Mouse (Mus musculus) monocyte, adult 5-6 weeks (primary cell): ENCODE results near the gene Cd33. TPM values are rescaled to one million over a fixed set of nuclear protein-coding genes. Genes with fewer than 3 reads are reported as not detected.

Source experiments
- ATAC-seq: fragments of 153-309, 156-312 bp; replicated peaks from 2 replicates; pipeline ENCODE4 v1.8.0; 2017; ENCODE audit warnings: mild to moderate bottlenecking; ENCODE audit not compliant: low TSS enrichment, insufficient number of reproducible peaks, severe bottlenecking, poor library complexity, low FRiP score
- total RNA-seq: library from RNA; stranded (forward); fragments of 200-1000, 200-491, 200-594 nt; gene quantifications from 3 replicates; pipeline ENCODE4 v1.2.3, GENCODE M21; 2017

Gene Cd33
- total RNA-seq = 2.6 to 12.3 TPM (median 6.2 TPM) in 3 replicates

DNA sequence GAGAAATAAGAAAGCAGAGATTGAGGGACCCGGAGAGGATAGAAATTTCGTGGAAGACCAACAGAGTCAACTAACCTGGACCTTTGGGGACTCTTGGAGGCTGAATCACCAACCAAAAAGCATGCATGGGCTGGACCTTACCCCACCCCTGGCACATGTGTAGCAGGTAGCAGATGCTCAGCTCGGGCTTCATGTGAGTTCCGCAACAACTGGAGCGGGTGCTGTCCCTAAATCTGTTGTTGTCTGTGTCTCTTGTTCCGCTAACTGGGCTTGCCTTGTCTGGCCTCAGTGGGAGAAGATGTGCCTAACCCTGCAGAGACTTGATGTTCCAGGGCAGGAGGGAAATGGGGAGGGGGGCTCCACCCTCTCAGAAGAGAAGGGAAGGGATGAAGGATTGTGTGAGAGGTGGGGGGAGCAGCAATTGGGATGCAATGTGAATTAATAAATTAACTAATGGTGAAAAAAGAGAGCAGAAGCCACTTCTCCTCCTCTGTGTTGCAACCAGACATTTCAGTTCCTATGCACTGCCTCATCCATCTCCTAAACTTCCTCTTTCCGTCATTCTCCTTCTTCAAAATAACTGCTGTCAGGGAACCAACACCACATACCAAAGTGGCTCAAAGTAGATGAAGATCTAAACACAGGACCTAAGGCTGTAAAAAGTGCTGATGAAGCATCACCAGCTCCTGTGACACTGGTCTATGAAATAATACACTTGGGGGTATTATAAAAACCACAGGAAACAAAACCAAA lies at the start of gene Cd33:
Gene Cd33, minus strand, starts transcription at position 204 of the 753 bp plus-strand sequence.
- ATAC-seq = peak; percentile 84

DNA sequence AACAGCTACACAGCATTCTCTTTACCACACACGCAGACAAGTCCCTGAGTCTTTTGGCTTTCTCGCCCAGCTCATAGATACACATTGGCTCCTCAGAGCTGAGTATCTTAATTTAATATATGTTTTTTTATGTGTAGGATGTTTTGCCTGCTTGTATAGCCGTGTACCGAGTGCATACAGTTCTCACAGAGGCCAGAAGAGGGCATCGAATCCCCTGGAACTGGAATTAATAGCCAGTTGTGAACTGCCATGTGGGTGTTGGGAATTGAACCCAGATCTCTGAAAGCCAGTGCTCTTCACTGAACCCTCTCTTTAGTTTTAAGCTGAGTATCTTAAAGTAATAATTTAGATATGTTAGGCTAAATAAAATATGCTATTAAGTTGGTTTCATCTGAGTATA lies 40.6 kb upstream of the Cd33 start:
- no peak for ATAC-seq

DNA sequence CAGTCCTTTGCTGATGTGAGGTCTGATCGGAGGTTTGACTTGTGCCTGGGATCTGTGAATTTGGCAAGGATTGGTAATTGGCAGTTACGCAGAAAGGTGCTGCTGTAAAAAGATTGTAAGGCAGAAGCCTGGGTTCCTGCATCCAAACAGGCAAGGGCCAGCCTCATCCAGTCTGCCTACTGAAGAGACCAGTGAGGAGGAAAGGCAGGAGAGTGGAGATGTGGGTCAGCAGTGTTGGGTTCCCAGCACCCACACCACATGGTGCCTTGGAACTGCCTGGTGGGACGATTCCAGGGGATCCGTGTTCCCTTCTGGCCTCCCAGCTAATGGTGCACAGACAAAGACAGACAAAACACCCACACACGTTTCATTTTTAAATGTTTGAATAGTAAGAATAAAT lies 36.3 kb upstream of the Cd33 start:
- ATAC-seq = no peak

DNA sequence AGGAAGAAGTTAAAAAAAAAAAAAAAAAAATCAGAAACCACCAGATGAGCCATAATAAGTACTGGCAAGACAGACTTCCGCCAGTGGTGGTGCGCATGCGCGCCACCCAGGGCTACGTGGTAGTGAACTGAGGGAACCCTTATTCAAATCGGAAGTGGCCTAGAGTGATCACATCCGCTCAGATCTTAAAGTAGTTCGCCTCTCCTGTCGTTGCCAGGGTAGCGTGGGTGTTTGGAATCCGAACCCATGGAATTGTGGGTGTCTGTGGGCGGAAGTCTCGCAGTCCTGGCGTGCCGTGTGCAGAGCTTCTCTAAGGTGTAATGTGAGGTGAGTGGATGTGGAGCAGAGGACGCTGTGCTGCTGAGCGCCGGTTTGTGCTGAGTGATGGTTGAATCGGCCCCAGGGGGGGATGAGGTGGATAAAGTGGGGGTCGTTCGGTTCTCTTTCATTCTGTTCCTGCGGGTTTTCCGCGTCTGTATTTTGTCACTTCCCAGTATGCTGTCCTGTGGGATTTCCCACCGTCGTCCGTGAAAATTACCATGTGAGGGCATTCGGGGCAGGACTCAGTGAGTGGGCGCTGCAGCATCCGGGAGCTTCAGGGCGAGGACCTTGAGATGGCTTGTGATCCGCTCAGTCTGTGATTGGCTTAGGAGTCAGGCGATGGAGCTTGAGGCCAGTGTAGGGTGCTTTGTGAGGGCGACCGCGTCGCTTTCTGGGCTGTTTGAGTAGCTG lies 35.4 kb upstream of the Cd33 start, which contains the start of gene Zfp719:
Gene Zfp719, plus strand, starts transcription at position 171 of the 732 bp plus-strand sequence.
- peak; percentile 99 for ATAC-seq

DNA sequence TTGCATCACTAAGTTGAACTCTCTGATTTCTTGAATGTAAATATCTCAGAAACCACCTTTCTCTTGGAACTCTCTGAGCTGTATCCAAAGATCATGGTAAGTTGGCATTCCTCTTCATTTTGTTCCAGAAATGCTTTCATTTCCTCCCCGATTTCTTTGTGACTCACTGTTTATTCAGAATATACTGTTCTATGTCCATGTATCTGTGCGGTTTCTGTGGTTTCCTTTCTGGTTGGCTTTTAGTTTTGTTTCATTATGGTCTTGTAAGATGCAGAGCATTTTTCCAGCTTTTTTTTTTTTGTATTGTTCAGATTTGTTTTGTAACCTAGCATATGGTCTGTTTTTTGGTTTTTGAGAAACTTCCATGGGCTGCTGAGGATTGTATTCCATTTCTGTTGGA lies 27.0 kb upstream of the Cd33 start:
- no peak for ATAC-seq

DNA sequence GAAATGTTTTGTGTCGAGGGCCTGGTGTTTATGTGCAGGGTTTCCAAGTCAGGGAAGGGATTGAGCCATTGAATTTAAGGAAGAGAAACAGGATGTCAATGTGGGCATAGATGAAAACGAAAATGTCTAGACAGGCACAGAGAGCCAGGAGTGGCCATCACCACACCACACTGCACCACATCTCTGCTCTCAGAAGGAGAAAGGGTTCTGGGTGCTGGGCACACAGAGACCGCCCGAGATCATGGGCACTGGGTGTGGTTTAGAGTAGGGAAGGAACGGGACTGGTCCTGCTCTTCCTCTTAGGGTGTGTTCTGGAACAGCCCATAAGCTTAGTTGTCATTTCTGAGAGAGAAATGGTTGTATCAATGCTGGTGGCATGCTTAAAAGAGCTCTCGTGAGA lies 19.1 kb upstream of the Cd33 start:
- peak; percentile 25; the same call in 1 of the 2 replicates for ATAC-seq

DNA sequence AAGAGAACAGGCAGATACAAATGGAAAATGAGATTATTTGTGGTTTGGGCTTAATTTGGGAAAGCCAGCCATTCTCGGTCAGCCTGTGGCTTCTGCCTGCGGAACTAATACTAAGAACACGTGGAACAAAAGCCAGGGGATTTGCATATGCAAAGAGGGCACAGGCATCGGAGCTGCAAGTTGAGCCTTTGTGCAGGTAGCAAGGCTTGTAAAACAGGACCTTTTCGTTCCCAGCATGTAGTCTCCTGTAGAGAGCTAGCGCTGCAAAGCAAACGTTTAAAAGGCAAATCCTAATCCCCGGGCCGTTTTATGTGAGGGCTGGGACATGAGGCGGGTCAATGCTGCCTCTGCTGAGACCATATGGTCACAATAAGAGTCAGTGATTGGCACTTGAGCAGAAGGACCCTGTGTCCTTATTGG lies 18.4 kb upstream of the Cd33 start:
- no peak; the same call in 1 of the 2 replicates for ATAC-seq

DNA sequence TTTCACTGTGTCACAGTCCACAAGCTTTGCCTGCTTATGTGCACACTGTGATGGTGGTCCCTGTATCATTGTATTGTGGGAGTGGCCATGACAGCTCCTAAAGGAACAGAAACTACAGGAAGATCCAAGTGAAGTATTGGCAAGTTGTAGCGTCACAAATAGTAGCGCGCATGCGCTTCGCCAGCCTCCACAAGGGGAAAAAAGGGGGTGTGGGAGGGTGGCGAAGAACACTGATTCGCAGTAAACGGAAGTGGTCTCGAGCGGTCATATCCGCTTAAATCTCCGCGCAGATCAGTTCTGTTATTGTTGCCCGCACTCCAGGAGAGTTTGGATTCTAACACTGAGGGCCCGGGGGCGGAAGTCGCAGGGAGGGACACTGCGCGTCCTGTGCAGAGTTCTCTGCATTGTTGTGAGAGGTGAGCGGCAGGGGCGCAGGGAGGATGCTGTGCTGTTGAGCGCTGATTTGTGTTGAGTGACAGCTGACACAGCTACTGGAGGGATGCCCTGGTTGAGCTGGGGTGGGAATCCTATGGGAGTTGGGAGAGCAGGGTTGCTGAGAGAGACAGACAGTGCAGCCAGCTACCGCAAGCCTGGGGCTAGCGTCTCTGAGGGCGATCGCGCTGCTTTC lies 17.9 kb upstream of the Cd33 start, which contains the start of gene Zfp658:
Gene Zfp658, plus strand, starts transcription at position 251 of the 628 bp plus-strand sequence.
- ATAC-seq = peak; percentile 83

DNA sequence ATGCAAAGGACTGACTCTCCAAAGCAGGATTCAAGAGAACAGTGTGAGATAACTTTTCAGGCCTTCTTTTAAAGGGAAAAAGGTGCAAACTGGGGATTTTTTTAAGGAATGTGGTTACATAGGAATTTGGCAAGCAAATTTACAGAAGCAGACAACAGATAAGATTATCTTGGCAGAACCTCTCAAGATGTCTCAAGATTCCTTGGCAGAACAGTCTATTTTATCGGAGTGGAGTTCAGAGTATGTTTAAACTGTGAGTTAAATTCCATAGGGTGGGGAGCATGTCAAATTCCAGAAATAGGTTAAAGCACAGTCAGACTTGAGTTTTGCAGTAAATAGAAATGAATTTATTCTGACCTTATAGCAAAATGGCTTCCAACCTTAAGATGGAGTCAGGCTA lies 12.7 kb upstream of the Cd33 start:
- no peak for ATAC-seq

DNA sequence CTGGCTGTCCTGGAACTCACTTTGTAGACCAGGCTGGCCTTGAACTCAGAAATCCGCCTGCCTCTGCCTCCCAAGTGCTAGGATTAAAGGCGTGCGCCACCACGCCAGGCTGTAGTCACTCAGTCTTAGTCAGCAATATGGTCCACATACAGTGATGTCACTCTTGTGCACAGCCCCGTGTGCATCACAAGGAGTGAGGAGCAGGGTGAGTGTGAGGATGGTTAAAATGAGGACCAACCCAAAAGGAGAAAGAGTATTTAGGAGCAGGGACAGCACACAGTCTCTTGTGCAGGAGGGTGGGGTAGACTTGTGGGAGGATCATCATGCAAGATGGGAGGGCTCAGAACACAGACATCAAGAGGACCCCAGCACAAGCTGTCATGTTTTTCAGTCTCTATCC lies 11.1 kb upstream of the Cd33 start:
- ATAC-seq = no peak

DNA sequence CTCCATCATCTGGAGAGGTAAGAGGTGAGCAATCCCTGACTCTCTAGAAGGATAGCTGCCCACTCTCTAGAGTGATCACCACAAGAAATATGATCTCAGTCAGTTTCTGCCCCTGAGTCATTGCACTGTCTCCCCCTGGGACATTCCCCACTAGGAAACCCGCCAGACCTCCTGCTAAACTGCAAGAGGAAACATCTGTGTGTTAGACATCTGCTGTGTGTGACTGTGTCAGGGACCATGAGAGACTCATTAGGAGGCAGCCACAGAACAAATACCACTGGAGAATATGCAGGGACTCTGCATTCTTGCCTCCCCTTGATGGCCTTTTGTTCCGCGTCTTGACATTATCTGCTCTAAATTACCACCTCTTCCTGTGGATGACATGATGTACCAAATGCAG lies 10.3 kb upstream of the Cd33 start:
- ATAC-seq = no peak

DNA sequence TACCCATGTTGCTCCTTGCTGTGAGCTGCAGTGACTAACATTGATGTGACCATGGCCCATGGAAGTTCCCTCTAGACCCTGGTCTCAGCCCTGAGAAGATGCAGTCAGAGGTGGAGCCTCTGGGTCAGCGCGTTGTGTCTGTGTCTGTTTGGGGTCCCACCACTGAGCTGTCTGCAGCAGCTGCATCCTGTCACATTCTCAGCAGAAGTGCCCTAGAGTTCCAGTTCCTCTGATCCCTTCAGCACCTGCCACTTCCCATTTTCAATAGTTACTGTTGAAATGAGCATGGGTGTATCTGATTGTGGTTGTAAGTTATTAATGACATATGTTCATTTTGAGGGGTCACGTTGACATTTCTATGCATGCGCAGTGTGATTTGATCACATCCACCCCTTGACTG lies 8.9 kb upstream of the Cd33 start:
- peak; percentile 75 for ATAC-seq

DNA sequence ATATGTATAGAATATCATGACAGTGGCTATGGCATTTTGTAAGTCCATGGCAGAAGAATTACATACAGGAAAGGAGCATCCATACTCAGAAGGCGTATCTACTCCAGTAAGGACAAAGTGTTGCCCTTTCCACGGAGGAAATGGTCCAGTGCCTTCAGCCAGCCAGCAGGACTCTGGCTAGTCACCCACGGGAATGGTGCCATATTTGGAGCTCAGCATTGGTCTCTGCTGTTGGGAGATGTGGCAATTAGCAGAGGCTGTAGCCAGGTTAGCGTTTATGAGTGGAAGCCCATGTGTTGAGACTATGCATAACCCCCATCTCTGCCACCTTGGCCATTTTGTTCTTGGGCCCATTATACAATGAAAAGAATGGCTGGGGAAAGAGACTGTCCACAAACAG lies 4.0 kb upstream of the Cd33 start:
- ATAC-seq = no peak

DNA sequence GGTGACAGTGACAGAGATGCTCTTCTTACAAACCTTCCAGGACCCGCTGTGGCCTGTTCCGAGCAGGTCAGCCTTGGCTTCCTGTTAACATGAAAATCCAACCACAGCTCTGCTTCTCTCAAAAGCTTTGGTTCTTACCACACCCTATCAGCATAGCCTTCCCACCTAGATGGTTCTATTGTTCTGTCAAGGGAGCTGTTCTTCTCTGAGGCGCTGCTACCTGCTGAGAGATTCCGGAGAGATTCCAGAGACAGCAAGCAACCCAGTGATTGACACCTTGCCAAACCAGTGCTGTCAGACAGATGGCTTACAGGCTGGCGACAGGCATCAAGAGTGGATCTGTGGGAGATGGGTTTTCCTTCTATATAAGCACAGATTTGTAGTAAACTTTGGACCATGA lies 3.4 kb upstream of the Cd33 start:
- no peak for ATAC-seq

DNA sequence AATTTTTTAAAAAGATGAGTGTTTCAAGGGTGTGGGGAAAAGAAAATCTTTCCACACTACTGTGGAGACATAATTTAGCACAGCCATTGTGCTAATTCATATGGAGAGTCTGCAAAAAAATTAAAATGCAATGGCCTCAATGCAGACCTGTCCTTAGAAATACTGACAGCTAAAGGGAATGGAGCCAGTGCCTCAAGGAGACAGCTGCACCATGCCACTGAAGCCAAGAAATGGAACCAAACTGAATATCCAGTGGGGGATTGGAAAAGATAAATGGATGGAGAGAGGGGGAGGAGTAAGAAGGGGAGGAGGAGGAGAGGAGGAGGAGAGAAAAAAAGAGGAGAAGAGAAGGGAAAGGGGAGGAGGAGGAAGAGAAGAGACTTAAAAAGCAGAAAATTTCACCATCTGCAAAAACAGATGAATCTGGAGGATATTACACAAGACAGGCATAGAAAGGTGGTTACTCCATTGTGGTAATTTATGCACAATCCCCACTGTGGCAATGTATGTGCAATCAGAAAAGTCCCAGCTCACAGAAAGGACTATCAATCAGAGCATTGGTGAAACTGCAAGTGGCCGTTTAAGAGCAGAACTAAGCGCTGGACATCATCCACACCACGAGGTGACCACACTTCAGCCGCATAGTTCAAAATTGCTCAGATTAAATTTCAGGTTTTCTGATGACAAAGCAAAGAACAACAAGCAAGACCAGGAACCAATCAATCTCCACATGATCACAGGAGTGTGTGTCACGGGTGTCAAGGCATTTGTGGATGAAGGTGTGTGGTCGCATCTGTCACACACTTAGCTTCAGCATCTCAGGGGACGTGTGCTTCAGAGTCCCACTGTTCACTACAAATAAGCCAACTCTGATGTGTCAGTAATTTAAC lies 1.7 kb upstream of the Cd33 start:
- ATAC-seq = peak; percentile 60

DNA sequence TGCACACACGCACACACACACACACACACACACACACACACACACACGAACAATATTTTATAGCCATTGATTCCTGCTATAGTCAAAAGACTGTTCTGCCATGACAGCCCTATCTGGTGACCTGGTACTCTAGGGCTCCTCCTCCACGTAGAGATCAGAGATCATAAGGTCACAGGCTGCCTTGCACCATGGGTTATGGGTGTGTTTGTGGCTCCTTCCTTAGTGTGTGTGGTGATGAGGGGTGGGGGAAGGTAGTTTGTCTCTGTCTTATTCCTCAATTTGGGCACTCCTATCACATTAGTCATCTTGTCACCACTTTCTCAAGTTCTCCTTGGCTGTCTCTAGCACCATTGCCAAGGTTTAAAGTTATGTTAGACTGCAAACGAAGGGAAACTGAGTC lies 5.7 kb downstream of the Cd33 start:
- ATAC-seq = peak; percentile 89

DNA sequence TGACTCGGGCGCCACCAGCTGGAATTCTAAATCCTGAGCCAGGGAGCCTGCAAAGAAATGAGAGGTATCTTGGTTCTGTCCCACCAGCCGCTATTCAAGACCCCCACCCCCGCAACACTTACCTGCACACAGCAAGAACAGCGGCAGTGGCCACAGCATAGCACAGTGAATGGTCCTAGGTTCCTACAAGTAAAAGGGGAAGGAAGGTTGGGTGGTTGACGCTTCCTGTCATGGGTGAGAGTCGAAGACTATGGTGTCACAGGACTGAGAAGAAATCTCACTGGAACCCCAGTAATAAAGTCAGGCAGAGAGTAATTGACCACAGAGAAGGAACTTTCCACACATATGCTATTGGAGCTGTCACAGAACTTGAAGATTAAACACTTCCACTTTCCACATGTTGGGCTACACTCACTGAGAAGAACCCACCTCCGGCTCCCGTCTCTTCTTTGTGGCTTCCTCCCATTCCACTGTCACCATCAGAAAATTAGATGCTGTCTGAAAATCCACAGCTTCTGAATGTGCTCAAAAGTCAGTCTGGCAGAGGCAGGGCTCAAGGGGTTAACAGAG lies 11.2 kb downstream of the Cd33 start:
- peak; percentile 64 for ATAC-seq

DNA sequence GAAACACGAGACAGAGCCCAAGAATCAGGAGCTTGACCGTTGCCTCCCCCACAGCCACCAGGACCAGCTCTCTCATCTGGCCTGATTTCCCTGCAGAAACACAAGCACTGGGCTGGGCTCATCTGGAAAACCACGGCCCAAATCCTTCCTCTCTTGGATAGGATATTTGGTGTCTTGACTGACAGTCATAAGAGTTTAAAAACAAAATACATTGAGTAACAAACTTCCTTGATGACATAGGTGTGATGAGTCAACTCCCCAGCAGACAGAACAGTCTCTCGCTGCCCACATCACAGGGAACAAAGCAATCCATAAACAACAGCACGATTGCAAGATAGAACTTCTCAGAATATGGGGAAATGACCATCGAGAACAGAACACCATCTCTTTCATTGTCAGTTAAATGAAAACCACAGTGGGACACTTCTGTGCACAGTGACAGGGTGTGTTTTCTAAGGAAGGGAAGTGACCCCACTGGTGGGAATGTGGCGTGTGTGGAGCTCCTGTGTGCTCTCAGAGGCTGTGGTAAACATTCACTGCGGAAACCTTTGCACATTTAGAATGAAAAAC lies 13.9 kb downstream of the Cd33 start:
- peak; percentile 78 for ATAC-seq
